Mouse (Mus musculus): ENCODE data around the gene Shmt1. TPM values are rescaled to one million over a fixed set of nuclear protein-coding genes. Genes with fewer than 3 reads are reported as not detected.

Shmt1 gene
- total RNA-seq, 2 experiments from 2014 or later = 2.1 to 2.2 TPM

GRCm38 (mm10) chr11:60800892-60801291 is 10.6 kb downstream of the Shmt1 start:
- no peak for DNase-seq (ENCODE audit: low spot score in 2 of 2)
- intact Hi-C loops (cut with DNase I) = no loop called here

DNA sequence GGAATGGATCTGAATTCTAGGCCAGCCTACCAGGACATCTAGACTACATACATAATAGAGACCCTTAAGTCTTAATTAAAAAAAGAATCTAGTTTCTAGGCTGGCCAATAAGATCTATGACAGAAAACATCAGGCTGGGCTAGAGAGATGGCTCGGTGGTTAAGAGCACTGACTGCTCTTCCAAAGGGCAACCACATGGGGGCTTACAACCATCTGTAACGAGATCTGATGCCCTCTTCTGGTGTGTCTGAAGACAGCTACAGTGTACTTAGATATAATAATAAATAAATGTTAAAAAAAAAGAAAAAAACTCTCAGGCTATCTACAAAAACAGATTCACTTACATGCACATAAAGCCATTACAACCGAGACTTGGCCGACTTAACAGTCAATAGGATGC is 11.5 kb downstream of the Shmt1 start:
- intact Hi-C loops (cut with DNase I) = no loop called here
- DNase-seq (ENCODE audit: low spot score in 2 of 2) = no peak

DNA sequence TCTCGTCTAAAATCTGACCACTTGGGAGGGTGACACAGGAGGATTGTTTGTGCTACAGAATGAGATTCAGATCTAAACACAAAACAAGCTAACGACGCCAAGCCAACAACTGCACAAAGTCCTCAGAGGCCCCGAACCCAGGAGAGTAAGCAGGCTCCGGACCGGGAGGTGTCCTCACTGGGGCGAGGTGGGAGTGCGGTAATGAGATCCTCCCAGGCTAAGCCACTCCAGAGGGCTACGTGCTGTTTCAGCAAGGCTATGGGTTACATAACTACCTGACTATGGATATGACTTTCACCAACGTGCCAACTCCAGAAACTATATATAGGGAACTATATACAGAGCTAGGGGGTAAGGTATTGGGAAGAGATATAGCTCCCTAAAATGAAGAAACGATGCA is 15.2 kb downstream of the Shmt1 start:
- no peak for DNase-seq (ENCODE audit: low spot score in 2 of 2)
- intact Hi-C loops (cut with DNase I) = no loop called here

DNA sequence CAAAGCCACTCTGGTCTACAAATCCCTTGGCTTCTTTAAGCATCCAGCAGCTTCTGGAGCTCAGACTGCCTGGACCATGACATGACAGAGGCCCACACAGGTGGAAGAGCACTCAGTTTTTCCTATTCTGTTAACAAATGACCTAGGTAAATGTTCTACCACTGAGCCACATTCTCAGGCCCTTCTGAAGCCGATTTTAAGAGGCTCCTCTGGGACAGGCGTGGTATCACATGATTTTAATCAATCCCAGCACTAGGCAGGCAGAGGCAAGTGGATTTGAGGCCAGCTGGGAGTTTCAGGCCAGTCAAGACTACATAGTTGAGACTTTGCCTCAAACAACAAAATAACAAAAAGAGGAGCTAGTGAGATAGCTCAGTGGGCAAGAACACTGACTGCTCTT is 21.0 kb downstream of the Shmt1 start:
- intact Hi-C loops (cut with DNase I) = no loop called here
- no peak for DNase-seq (ENCODE audit: low spot score in 2 of 2)

DNA sequence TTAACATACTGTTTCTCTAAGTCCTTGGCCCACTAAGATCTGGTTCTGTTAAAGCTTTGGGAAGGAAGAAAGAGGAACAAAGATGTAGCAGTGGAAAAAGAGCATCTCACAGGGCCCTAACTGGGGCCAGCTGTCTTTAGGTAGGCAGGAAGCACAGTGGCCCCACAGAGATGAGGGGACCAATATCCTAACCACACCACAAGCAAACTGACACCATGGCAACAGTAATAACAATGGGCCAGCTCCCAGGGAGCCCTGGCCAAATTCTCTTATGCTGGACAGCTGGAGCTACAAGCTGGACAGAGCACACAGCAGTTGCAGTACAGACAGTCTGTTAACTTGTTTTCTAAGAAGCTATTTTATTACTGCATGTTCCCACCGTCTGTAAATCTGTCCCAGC is 23.9 kb downstream of the Shmt1 start:
- DNase-seq (ENCODE audit: low spot score in 2 of 2) = no peak

DNA sequence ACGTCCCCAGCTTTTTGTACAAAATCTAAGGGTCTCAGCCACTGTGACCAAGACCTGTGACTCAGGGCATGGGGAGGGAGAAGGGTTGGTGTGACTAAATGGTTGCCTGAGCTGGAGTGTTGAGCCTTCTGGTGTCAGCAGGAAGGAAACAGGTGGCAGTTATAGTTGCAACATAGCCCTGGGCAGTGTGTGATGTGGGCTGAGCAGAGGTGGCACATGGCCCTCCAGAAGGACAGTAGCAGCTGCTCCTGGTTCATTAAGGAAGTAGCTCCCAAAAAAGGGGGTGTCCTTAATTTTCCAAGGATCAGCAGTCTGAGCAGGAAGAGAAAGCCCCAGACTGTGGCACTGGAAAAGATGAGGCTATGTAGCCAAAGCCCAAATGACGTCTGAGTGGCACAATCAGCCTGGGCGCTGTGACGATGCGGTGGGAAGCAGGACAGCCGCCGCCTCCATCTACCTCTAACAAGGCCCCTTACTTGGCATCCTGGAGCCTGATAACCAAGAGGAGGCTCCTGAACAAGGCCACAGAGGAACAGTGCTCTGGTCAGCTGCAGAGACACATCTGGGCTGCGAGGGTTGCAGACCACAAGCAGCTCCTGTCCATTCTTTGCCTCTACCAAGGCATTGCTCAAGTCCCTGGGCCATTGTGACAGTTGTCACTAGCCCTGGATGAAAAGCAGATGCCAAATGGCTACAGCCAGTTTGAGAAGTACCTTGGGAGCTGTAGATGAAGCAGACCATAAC is 27.2 kb downstream of the Shmt1 start:
- intact Hi-C loops (cut with DNase I) = no loop called here
- DNase-seq (ENCODE audit: low spot score in 2 of 2) = no peak

More for the DNA sequence above, 23.9 kb downstream of the Shmt1 start:
- intact Hi-C loops (cut with DNase I) = no loop called here

DNA sequence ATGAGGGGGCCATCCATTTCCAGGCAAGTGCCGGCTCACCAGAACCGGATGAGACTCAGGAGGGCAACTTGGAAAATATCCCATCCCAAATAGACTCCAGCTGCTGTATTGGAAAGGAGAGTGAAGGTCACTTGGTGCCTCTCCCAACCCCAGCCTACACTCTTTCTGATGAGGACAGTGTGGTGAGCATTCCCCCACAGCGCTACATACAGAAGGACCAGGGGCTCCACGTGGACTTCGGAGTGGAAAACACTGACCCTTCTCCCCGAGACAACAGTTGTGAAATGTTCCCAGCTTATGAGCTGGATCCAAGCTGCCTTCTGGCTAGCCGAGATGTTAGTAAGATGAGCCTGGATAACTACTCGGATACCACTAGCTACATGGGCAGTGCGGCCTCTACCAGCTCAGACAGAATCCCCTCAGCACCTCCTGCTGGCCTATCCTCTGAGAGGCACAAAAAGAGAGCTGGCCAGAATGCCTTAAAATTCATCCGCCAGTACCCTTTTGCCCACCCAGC is 31.8 kb downstream of the Shmt1 start:
- intact Hi-C loops (cut with DNase I) = no loop called here
- DNase-seq (ENCODE audit: low spot score in 2 of 2) = no peak

- DNase-seq (ENCODE audit: low spot score in 2 of 2) = no peak
- intact Hi-C loops (cut with DNase I) = no loop called here
These were observed 33.6 kb downstream of the Shmt1 start for GRCm38 (mm10) chr11:60777801-60778370.

DNA sequence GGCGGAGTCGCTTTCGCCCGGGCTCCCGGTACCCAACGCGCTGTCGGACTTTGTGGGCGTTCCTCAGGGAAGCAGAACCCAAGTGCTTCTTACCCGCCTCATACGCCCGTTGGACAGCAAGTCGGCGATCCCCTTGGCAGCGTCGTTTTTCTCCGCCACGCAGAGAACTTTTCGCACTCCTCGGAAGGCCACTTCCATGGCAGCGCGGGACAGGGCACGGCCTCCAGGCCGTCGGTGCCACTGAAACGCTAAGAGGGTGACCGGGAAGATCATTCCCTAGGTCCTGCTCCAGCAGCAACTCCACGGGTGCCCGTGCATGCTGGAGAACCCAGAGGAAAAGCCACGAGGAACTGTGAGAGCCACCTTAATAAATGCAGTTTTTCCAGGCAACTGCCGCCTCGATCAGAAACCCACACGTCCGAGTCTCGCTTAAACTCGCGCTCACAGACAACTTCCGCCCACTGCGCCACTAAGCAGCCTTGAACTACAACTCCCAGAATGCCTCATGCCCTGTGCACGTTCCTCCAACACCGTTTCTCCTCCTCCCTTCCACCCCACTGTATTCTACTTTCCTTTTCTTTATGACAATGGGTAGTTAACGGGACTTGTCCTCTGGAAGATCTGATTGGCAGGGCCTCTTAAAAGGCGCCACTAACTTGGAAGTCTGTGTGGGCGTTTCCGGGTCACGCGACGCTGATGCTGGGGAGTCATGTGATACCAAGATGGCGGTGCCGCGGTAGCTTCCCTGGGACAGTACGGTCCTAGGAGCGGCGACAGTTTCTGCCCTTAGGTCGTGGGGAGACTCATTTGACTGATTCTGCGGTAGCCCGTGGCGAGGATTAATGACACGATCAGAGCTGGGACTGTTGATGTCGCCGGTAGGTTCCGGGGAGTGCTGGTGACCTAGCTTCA is 34.4 kb downstream of the Shmt1 start, which contains the start of the genes Top3a and Smcr8:
TSS of gene Top3a (minus strand) at position 537 of the 912 bp plus-strand sequence.
TSS of gene Smcr8 (plus strand) at position 696 of the 912 bp plus-strand sequence.
- DNase-seq (ENCODE audit: low spot score in 2 of 2) = peak; percentile 89 to 90
- intact Hi-C loops (cut with DNase I) = no loop called here

DNA sequence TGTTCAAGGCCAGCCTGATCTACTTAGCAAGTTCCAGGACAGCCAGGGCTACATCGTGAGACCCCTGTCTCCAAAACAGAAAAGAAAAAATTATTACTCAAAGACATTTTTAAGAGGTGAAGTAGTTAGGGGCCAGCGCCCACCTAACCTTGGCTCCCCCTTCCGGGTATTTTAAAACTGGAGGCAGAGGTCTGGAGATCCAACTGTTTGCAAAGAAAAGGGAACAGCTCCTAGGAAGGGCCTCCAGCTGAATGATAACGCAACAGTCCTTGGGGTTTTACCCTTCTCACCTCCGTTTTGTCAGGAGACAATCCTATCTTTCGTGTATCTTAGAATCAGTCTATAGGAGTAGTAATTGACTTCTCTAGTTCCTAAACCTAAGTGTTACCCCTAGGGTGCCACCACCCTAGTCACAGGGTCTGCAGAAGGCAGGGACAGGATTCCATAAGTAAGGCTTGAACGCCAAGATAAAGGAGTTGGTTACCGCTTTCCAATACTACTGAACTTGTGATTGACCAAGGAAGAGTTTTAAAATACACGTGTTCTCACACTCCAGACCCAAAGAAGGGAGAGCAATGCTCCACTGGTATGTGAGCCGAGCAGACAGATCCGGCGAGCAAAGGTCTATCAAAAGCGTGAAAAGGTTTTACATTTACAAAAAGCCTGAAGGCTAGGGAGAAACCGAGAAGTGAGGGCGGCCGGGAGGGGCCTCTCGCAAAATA is 35.2 kb downstream of the Shmt1 start:
- intact Hi-C loops (cut with DNase I) = no loop called here
- no peak for DNase-seq (ENCODE audit: low spot score in 2 of 2)

DNA sequence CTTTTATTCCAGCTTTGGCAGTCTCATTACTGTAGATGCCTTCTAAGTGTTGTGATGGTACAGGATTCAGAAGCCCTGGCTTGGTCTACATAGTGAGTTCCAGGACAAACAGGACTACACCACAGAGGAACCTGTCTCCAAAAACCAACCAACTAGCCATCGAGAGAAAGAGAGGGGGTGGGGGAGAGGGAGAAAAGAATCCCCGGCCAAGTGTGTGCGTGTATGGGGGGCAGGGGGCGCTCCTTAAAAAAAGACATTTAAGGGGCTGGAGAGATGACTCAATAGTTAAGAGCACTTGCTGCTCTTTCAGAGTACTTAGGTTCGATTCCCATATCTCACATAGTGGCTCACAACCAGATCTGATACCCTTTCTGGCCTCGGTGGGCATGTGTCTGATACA is 35.9 kb downstream of the Shmt1 start:
- intact Hi-C loops (cut with DNase I) = no loop called here
- DNase-seq (ENCODE audit: low spot score in 2 of 2) = no peak

- DNase-seq (ENCODE audit: low spot score in 2 of 2) = no peak
- intact Hi-C loops (cut with DNase I) = no loop called here
These were observed 36.7 kb downstream of the Shmt1 start for GRCm38 (mm10) chr11:60774841-60775240.

DNA sequence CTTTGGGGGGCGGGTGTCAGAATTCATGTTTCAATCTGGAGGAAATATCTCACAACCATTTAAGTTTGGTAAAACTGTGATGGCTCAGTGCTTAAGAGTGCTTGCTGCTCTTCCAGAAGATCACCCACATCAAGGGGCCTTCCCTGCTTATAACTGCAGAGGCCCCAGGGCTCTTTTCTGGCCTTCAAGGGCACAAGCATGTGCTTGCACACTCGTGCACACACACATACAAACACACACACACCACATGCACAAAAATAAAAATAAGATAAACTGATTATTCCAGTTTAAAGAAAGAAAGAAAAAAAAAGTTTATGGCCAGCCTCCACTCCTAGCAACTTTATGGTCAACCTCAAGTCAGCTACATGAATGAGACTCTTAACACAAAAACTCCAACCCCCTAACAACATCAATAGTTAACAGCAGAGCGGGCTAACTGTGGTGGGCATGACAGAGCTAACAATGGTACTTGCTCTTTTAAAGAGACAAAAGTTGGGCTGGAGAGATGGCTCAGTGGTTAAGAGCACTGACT is 37.3 kb downstream of the Shmt1 start:
- intact Hi-C loops (cut with DNase I) = no loop called here
- DNase-seq (ENCODE audit: low spot score in 2 of 2) = no peak

DNA sequence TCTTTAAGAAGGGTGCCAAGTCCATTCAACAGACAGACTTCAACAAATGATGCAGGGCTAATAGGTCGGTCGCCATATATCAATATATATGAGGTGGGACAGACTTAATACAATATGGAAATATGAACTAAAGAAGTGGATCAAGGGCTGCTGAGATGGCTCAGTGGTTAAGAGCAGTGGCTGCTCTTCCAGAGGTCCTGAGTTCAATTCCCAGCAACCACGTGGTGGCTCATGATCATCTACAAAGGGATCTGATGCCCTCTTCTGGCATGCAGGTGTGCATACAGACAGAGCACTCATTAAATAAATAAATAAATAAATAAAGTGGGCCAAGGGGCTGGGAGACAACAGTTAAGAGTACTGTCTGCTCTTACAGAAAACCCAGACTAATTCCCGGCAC is 39.4 kb downstream of the Shmt1 start:
- intact Hi-C loops (cut with DNase I) = no loop called here
- DNase-seq (ENCODE audit: low spot score in 2 of 2) = no peak

DNA sequence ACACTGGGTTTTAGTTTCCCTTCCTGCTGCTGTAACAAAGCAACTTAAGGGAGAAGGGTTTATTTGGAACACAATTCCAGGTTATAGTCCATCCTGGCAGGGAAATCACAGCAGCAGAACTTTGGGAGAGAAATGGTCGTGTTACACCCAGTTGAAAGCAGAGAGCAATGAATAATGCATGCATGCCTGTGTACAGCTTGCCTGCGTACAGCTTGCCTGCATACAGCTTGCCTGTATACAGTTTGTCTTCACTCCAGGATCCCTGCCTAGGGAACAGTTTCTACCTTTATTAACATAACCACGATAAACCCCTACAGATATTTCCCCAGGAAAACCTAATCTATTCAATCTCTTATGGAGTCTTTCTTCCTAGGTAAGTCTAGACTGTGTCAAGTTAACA is 40.7 kb downstream of the Shmt1 start:
- intact Hi-C loops (cut with DNase I) = no loop called here
- DNase-seq (ENCODE audit: low spot score in 2 of 2) = no peak

DNA sequence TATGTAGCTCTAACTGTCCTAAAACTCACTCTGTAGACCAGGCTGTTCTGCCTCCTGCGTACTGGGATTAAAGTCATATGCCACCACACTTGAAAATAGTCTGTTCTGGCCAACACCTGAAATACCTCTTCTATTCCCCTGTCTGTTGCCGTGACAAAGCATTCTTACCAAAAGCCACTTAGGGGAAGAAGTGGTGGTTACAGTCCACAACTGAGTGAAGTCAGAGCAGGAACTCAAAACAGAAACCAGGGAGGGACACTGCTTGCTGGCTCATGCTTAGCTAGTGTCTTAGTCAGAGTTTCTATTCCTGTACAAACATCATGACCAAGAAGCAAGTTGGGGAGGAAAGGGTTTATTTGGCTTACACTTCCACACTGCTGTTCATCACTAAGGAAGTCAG is 42.2 kb downstream of the Shmt1 start:
- intact Hi-C loops (cut with DNase I) = no loop called here
- no peak for DNase-seq (ENCODE audit: low spot score in 2 of 2)

GRCm38 (mm10) chr11:60766969-60767368 is 44.5 kb downstream of the Shmt1 start:
- no peak for DNase-seq (ENCODE audit: low spot score in 2 of 2)

GRCm38 (mm10) chr11:60761681-60762080 is 49.8 kb downstream of the Shmt1 start:
- intact Hi-C loops (cut with DNase I) = no loop called here
- no peak for DNase-seq (ENCODE audit: low spot score in 2 of 2)

More at GRCm38 (mm10) chr11:60766969-60767368, 44.5 kb downstream of the Shmt1 start:
- intact Hi-C loops (cut with DNase I) = no loop called here

DNA sequence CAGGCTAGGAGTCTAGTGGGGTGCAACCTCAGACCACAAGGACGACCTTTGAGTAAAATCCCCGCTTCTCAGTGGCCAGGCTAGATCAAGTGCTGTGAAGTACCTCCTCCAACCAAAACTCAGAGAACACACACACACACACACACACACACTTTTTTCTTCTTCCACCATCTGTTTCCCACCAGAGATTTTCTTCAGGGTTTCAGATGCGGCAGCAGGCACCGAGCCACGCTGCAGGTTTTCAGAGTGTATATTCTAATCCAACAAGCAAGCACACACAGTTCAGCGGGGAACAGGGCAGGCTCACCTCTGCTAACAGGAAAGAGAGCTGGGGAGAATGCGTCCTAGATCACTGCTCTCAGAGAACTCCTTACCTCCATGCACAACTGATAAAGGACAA is 55.9 kb downstream of the Shmt1 start:
- intact Hi-C loops (cut with DNase I) = no loop called here
- peak in 1 of 2 experiments; percentile 16 for DNase-seq (ENCODE audit: low spot score in 2 of 2)

All from left cerebral cortex, postnatal 36 days (tissue).